Mouse (Mus musculus) hindbrain, embryonic 12.5 days (tissue): Measurements from ENCODE around the gene Rnf222. TPM values are rescaled to one million over a fixed set of nuclear protein-coding genes. Genes with fewer than 3 reads are reported as not detected.

Experiments
- ATAC-seq: fragments of 200-750 bp; cut with Nextera tagmentation; 2 replicates; pipeline ENCODE4 v1.8.0; 2017; ENCODE audit warnings: moderate TSS enrichment; ENCODE audit not compliant: low FRiP score
- H3K27ac ChIP-seq: fragments of 300-500 bp; sonication (generic); 2 replicates; pipeline ENCODE4 v1.5.1; 2016; ENCODE audit warnings: mild to moderate bottlenecking
- H3K27me3 ChIP-seq: fragments of 300-500 bp; sonication (generic); 2 replicates; pipeline ENCODE4 v1.6.1; 2016; ENCODE audit warnings: mild to moderate bottlenecking
- H3K36me3 ChIP-seq: fragments of 300-500 bp; sonication (generic); 2 replicates; pipeline ENCODE4 v1.6.1; 2016; ENCODE audit warnings: mild to moderate bottlenecking
- H3K4me1 ChIP-seq: fragments of 300-500 bp; sonication (generic); 2 replicates; pipeline ENCODE4 v1.6.1; 2016
- H3K4me2 ChIP-seq: fragments of 300-500 bp; sonication (generic); replicated peaks from 2 replicates; pipeline ENCODE4 v1.6.1; 2016; ENCODE audit warnings: mild to moderate bottlenecking
- H3K4me3 ChIP-seq: fragments of 300-500 bp; sonication (generic); 2 replicates; pipeline ENCODE4 v1.5.1; 2016; ENCODE audit warnings: mild to moderate bottlenecking
- H3K9ac ChIP-seq: fragments of 300-500 bp; sonication (generic); 2 replicates; pipeline ENCODE4 v1.6.1; 2016; ENCODE audit warnings: mild to moderate bottlenecking, moderate library complexity
- H3K9me3 ChIP-seq: fragments of 300-500 bp; sonication (generic); replicated peaks from 2 replicates; pipeline ENCODE4 v1.6.1; 2016; ENCODE audit warnings: mild to moderate bottlenecking
- WGBS: fragments of 180-500 bp; shearing (Covaris S2); methylation state at CpG from one replicate; pipeline ENCODE4 v1.1.7; 2016; 5-methylcytosine and 5-hydroxymethylcytosine counted together
- polyA plus RNA-seq: library from polyadenylated mRNA; unstranded; fragments of >200 nt; fragmentation: Nextera tagmentation; extraction: Ambion mirVana; gene quantifications from 2 replicates; pipeline ENCODE4 v1.2.1, GENCODE M21; 2016

Rnf222 gene
- polyA plus RNA-seq, 1 experiment from 2014 or later = not detected

DNA sequence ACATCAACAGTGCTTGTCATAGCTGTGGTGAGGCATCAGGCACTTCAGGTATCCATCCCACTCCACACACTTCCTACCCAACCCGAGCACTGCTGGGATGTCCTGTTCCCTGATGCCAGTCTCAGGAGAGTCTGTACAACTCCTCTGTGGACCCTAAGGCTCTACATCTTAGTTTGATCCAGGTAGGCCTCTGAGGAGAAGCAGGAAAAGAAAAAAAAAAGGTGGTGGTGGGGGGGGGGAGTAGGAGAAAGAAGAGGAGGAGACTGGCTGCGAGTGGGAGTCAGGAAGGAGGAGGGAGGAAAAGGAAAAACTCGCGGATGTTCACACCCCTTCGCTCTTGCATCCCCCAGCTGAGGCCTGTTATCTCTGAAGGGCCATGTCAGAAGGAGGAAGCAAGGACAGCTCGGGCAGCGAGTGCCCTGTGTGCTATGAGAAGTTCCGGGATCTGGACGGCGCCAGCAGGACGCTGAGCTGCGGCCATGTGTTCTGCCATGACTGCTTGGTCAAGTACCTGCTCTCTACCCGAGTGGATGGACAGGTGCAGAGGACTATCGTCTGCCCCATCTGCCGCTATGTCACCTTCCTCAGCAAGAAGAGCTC lies 4.0 kb downstream of the Rnf222 start:
- H3K4me3 ChIP-seq = no peak overlapping the region
- no peaks in the 10 kb centered on the region for H3K9me3 ChIP-seq
- no peaks in the 10 kb centered on the region for H3K4me1 ChIP-seq
- H3K27ac ChIP-seq = no peak overlapping the region
- no peaks in the 10 kb centered on the region for H3K27me3 ChIP-seq
- H3K36me3 ChIP-seq = no peaks in the 10 kb centered on the region
- WGBS = 76% methylated on average over 15 of the region's 15 CpGs
- H3K4me2 ChIP-seq = no peak overlapping the region
- H3K9ac ChIP-seq = no peak overlapping the region
- no peak for ATAC-seq

- Histone ChIP-seq H3K4me2 (no peak overlapping the region), H3K27me3 (peaks cover 6% of the 10 kb centered on the region; the same call in 1 of the 2 replicates), H3K27ac (no peak overlapping the region), H3K9ac (no peak overlapping the region), H3K4me3 (no peak overlapping the region), H3K9me3 (no peaks in the 10 kb centered on the region), H3K36me3 (no peaks in the 10 kb centered on the region), H3K4me1 (no peaks in the 10 kb centered on the region)
- ATAC-seq = no peak
- WGBS = 70% methylated on average over 12 of the region's 12 CpGs
Observed at GRCm38 (mm10) chr11:68893911-68894464, 5.6 kb downstream of the Rnf222 start.

DNA sequence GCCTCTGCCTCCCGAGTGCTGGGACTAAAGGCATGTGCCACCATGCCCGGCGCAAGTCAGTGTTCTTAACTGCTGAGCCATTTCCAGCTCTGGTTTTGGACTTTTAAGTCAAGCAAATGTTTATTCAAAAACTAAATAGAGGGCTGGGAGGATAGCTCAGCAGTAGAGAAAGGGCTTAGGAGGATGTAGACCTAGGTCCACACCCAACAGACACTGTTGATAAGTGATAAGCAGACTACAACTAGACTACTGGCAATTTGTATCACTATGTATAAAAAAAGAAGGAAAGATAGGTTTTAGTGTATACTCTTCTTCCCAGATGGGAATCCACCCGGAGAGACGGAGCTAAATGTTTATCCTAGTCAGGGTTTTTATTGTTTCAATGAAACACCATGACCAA lies 7.9 kb downstream of the Rnf222 start:
- Histone ChIP-seq H3K4me2 (no peak overlapping the region), H3K36me3 (no peaks in the 10 kb centered on the region), H3K4me1 (peaks cover 4% of the 10 kb centered on the region; the same call in 1 of the 2 replicates), H3K9ac (no peak overlapping the region), H3K9me3 (no peaks in the 10 kb centered on the region), H3K27me3 (peaks cover 12% of the 10 kb centered on the region; the same call in 1 of the 2 replicates), H3K4me3 (no peak overlapping the region), H3K27ac (no peak overlapping the region)
- ATAC-seq = no peak
- WGBS = 94% methylated on average over 5 of the region's 5 CpGs

DNA sequence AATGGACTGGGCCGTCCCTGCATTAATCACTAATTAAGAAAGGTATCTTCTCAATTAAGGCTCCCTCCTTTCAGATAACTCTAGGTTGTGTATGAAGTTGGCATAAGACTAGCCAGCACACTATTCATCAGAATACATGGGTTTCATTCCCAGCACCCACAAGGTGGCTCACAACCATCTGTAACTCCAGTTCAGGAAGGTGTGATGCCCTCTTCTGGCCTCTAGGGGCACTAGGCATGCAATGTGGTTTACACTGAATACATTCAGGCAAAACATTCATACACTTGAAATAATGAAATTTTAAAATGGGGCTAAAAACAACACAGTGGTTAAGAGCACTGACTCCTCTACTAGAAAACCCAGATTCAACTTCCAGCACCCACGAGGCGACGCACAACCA lies 8.8 kb downstream of the Rnf222 start:
- peaks cover 12% of the 10 kb centered on the region; the same call in 1 of the 2 replicates for H3K27me3 ChIP-seq
- WGBS = 43% methylated on average over 4 of the region's 4 CpGs
- H3K4me2 ChIP-seq = no peak overlapping the region
- H3K27ac ChIP-seq = no peak overlapping the region
- H3K9ac ChIP-seq = no peak overlapping the region
- peaks cover 4% of the 10 kb centered on the region; the same call in 1 of the 2 replicates for H3K4me1 ChIP-seq
- no peak overlapping the region for H3K4me3 ChIP-seq
- H3K9me3 ChIP-seq = no peaks in the 10 kb centered on the region
- H3K36me3 ChIP-seq = no peaks in the 10 kb centered on the region
- ATAC-seq = no peak

DNA sequence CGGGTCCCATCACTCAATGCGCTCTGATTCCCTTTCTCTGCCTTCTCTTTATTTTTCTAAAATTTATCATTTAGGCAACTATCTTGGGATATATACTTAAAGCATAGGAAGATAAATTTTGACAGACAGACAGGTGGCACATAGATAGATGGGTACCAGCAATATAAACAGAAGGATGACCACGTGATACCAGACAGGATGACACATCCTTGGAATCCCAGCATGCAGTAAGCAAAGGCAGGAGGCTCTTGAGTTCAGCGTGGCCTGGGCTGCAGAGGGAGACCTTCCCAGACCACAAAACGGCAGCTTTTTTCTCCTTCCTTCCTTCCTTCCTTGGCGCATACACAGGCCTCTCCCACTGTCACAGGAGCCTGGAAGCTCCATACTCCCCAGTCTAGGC lies 9.5 kb downstream of the Rnf222 start:
- Histone ChIP-seq H3K4me3 (no peak overlapping the region), H3K4me2 (no peak overlapping the region), H3K9me3 (no peaks in the 10 kb centered on the region), H3K27me3 (peaks cover 12% of the 10 kb centered on the region; the same call in 1 of the 2 replicates), H3K9ac (no peak overlapping the region), H3K27ac (no peak overlapping the region), H3K4me1 (peaks cover 9% of the 10 kb centered on the region), H3K36me3 (peaks cover under 1% of the 10 kb centered on the region; the same call in 1 of the 2 replicates)
- ATAC-seq = no peak
- 74% methylated on average over 6 of the region's 6 CpGs for WGBS

DNA sequence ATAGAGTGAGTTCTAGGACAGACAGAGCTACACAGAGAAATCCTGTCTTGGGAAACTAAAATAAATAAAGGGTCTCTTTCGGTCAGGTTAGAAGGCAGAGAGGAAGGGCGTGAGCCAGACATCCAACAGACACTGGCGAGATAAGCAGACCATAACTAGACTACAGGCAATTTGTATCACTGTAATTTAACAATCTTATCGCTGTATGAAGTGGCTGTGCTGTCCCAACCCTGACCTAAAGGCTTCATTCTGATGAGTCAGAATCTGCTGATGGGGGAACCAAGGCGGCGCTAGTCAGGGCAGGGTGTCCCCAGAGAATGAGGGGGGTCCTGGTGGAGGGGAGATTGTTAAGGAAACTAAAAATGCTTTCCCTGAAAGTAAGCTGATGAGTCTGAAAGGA lies 10.4 kb downstream of the Rnf222 start:
- H3K4me1 ChIP-seq = peaks cover 9% of the 10 kb centered on the region
- WGBS = 93% methylated on average over 6 of the region's 6 CpGs
- H3K9me3 ChIP-seq = no peaks in the 10 kb centered on the region
- no peak overlapping the region for H3K9ac ChIP-seq
- H3K27me3 ChIP-seq = peaks cover 12% of the 10 kb centered on the region; the same call in 1 of the 2 replicates
- H3K4me2 ChIP-seq = no peak overlapping the region
- no peak overlapping the region for H3K4me3 ChIP-seq
- peaks cover 10% of the 10 kb centered on the region for H3K36me3 ChIP-seq
- no peak for ATAC-seq
- no peak overlapping the region for H3K27ac ChIP-seq

GRCm38 (mm10) chr11:68899815-68900214 lies 11.5 kb downstream of the Rnf222 start:
- WGBS = 86% methylated on average over 8 of the region's 8 CpGs
- Histone ChIP-seq H3K36me3 (peaks cover 20% of the 10 kb centered on the region), H3K27ac (no peak overlapping the region)

GRCm38 (mm10) chr11:68900519-68901350 lies 12.4 kb downstream of the Rnf222 start:
- Histone ChIP-seq H3K9ac (peak overlapping the region; percentile 53), H3K27me3 (peaks cover 12% of the 10 kb centered on the region; the same call in 1 of the 2 replicates), H3K4me3 (peak overlapping the region; percentile 91), H3K4me1 (peaks cover 9% of the 10 kb centered on the region), H3K4me2 (peak overlapping the region; percentile 84), H3K27ac (no peak overlapping the region), H3K36me3 (peaks cover 29% of the 10 kb centered on the region), H3K9me3 (no peaks in the 10 kb centered on the region)
- 28% methylated on average over 31 of the region's 31 CpGs for WGBS
- peak; percentile 41; the same call in 1 of the 2 replicates for ATAC-seq

More at GRCm38 (mm10) chr11:68899815-68900214, 11.5 kb downstream of the Rnf222 start:
- Histone ChIP-seq H3K4me1 (peaks cover 9% of the 10 kb centered on the region), H3K9ac (no peak overlapping the region), H3K9me3 (no peaks in the 10 kb centered on the region), H3K4me3 (no peak overlapping the region), H3K27me3 (peaks cover 12% of the 10 kb centered on the region; the same call in 1 of the 2 replicates), H3K4me2 (no peak overlapping the region)
- no peak for ATAC-seq

- Histone ChIP-seq H3K4me1 (peaks cover 9% of the 10 kb centered on the region), H3K4me3 (peak within 1 kb of the TSS; percentile 91), H3K27me3 (peaks cover 12% of the 10 kb centered on the region; the same call in 1 of the 2 replicates), H3K9ac (peak within 1 kb of the TSS; percentile 98), H3K4me2 (peak within 1 kb of the TSS; percentile 84), H3K9me3 (no peaks in the 10 kb centered on the region), H3K36me3 (peaks cover 37% of the 10 kb centered on the region), H3K27ac (peak within 1 kb of the TSS; percentile 89)
- ATAC-seq = peak; percentile 92
- WGBS = under 1% methylated on average over 52 of the region's 52 CpGs
Observed at GRCm38 (mm10) chr11:68901351-68902046, 13.1 kb downstream of the Rnf222 start, which contains the start of gene Rpl26. Rpl26 (plus strand) TSS chr11:68901583.

- H3K9ac ChIP-seq = peak overlapping the region; percentile 98
- H3K4me2 ChIP-seq = peak overlapping the region; percentile 84
- H3K27ac ChIP-seq = peak overlapping the region; percentile 89
- peaks cover 12% of the 10 kb centered on the region; the same call in 1 of the 2 replicates for H3K27me3 ChIP-seq
- WGBS = 2% methylated on average over 10 of the region's 10 CpGs
- H3K9me3 ChIP-seq = no peaks in the 10 kb centered on the region
- peak overlapping the region; percentile 91 for H3K4me3 ChIP-seq
- H3K36me3 ChIP-seq = peaks cover 42% of the 10 kb centered on the region
- peaks cover 9% of the 10 kb centered on the region for H3K4me1 ChIP-seq
- ATAC-seq = 0 out of 2 replicates have a peak, but pooled peaks have one; percentile 14
Observed at GRCm38 (mm10) chr11:68902047-68902364, 13.7 kb downstream of the Rnf222 start.

DNA sequence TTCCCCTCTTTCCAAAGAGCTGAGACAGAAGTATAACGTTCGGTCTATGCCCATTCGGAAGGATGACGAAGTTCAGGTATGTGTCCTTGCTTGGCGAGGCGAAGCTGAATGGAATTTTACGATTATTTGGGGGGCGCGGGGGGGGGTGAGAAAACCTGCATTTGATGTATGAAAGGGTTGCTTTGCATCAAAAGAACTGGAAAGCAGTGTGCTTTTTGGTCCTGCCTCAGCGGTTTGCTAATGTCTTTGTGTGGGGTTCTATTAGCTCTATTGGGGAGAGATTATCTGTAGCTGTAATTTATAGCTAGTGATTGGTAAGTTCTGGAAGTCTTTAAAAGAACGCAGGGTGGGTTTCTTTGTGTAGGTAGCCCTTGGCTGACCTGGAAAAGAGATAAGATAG lies 14.0 kb downstream of the Rnf222 start:
- H3K4me2 ChIP-seq = peak overlapping the region; percentile 84
- peaks cover 42% of the 10 kb centered on the region for H3K36me3 ChIP-seq
- peak overlapping the region; percentile 98 for H3K9ac ChIP-seq
- no peak for ATAC-seq
- WGBS = 6% methylated on average over 11 of the region's 11 CpGs
- no peak overlapping the region for H3K27ac ChIP-seq
- peak overlapping the region; percentile 91 for H3K4me3 ChIP-seq
- H3K9me3 ChIP-seq = no peaks in the 10 kb centered on the region
- peaks cover 9% of the 10 kb centered on the region for H3K4me1 ChIP-seq
- H3K27me3 ChIP-seq = peaks cover 12% of the 10 kb centered on the region; the same call in 1 of the 2 replicates
